Mouse (Mus musculus) kidney, adult 8-10 months (tissue): ENCODE measurements around the gene Rab31.
A peak's percentile ranks its signal among the peaks of the same experiment; 100 is the strongest.

ENCODE experiments used
- DNase-seq, 2 experiments: peaks; one replicate each; pipeline ENCODE4 v3.0.0; 2022

Gene Rab31

GRCm38 (mm10) chr17:65700060-65700459 is 72.5 kb downstream of the Rab31 start:
- peak in 1 of 2 experiments; percentile 41 for DNase-seq

GRCm38 (mm10) chr17:65697791-65698463 is 74.6 kb downstream of the Rab31 start:
- DNase-seq, result peak; percentile 62 to 64

- DNase-seq, result no peak
Measured at GRCm38 (mm10) chr17:65696939-65697338, 75.6 kb downstream of the Rab31 start.

- DNase-seq, result no peak
Measured at GRCm38 (mm10) chr17:65692276-65692675, 80.3 kb downstream of the Rab31 start.

- DNase-seq, result no peak
Measured at GRCm38 (mm10) chr17:65683731-65684130, 88.8 kb downstream of the Rab31 start.

- no peak for DNase-seq
Measured at GRCm38 (mm10) chr17:65683316-65683715, 89.2 kb downstream of the Rab31 start.

GRCm38 (mm10) chr17:65682071-65682680 is 90.4 kb downstream of the Rab31 start:
- DNase-seq, result no peak

GRCm38 (mm10) chr17:65681516-65681915 is 91.0 kb downstream of the Rab31 start:
- DNase-seq, result no peak

- no peak for DNase-seq
Measured at GRCm38 (mm10) chr17:65680801-65681412, 91.6 kb downstream of the Rab31 start.

- no peak for DNase-seq
Measured at GRCm38 (mm10) chr17:65679806-65680446, 92.6 kb downstream of the Rab31 start.

GRCm38 (mm10) chr17:65677742-65678141 is 94.8 kb downstream of the Rab31 start:
- DNase-seq, result no peak

GRCm38 (mm10) chr17:65676536-65676935 is 96.0 kb downstream of the Rab31 start:
- DNase-seq, result no peak

GRCm38 (mm10) chr17:65675985-65676384 is 96.6 kb downstream of the Rab31 start:
- DNase-seq, result no peak

- no peak for DNase-seq
Measured at GRCm38 (mm10) chr17:65674710-65675171, 97.8 kb downstream of the Rab31 start.

GRCm38 (mm10) chr17:65672926-65673325 is 99.6 kb downstream of the Rab31 start:
- no peak for DNase-seq

- DNase-seq, result no peak
Measured at GRCm38 (mm10) chr17:65669061-65669460, 103.5 kb downstream of the Rab31 start.

- DNase-seq, result no peak
Measured at GRCm38 (mm10) chr17:65667792-65668191, 104.8 kb downstream of the Rab31 start.

GRCm38 (mm10) chr17:65666388-65667161 is 106.0 kb downstream of the Rab31 start:
- DNase-seq, result peak; percentile 54 to 58

- DNase-seq, result no peak
Measured at GRCm38 (mm10) chr17:65665786-65666387, 106.7 kb downstream of the Rab31 start.

GRCm38 (mm10) chr17:65663329-65664078 is 109.0 kb downstream of the Rab31 start:
- no peak for DNase-seq

- DNase-seq, result no peak
Measured at GRCm38 (mm10) chr17:65662662-65663061, 109.9 kb downstream of the Rab31 start.

GRCm38 (mm10) chr17:65658416-65658815 is 114.1 kb downstream of the Rab31 start:
- no peak for DNase-seq
